Mouse (Mus musculus) lung, embryonic 14.5 days (tissue): ENCODE measurements at regions not wholly inside any gene's neighbourhood (a gene's known extent, or its start where the extent isn't known, plus 50 kb on each side); places are given as distances from the start of the nearest gene placed in this dataset.
A peak's percentile ranks its signal among the peaks of the same experiment; 100 is the strongest.

ENCODE experiments used
- ATAC-seq: fragments of 200-750 bp; cut with Nextera tagmentation; 2 replicates; pipeline ENCODE4 v1.8.0; 2017; ENCODE audit warnings: mild to moderate bottlenecking, moderate TSS enrichment, moderate library complexity; ENCODE audit not compliant: insufficient read depth
- DNase-seq: peaks from one replicate; pipeline ENCODE4 v3.0.0-alpha.2; 2015
- H3K27ac ChIP-seq: fragments of 300-500 bp; sonication (generic); 2 replicates; pipeline ENCODE4 v1.5.1; 2014; ENCODE audit warnings: low read depth, mild to moderate bottlenecking, moderate library complexity
- H3K27me3 ChIP-seq: fragments of 300-500 bp; sonication (generic); 2 replicates; pipeline ENCODE4 v1.6.1; 2014; ENCODE audit warnings: low read length, control low read depth; ENCODE audit not compliant: insufficient read depth
- H3K36me3 ChIP-seq: fragments of 300-500 bp; sonication (generic); 2 replicates; pipeline ENCODE4 v1.6.1; 2014; ENCODE audit warnings: control low read depth; ENCODE audit not compliant: insufficient read depth
- H3K4me1 ChIP-seq: fragments of 300-500 bp; sonication (generic); 2 replicates; pipeline ENCODE4 v1.6.1; 2014; ENCODE audit warnings: antibody characterized with exemption, control low read depth; ENCODE audit not compliant: insufficient read depth
- H3K4me2 ChIP-seq: fragments of 300-500 bp; sonication (generic); 2 replicates; pipeline ENCODE4 v1.6.1; 2014; ENCODE audit warnings: mild to moderate bottlenecking
- H3K4me3 ChIP-seq: fragments of 300-500 bp; sonication (generic); 2 replicates; pipeline ENCODE4 v1.5.1; 2014; ENCODE audit warnings: low read depth, low read length
- H3K9ac ChIP-seq: fragments of 300-500 bp; sonication (generic); 2 replicates; pipeline ENCODE4 v1.6.1; 2014
- H3K9me3 ChIP-seq: fragments of 300-500 bp; sonication (generic); 2 replicates; pipeline ENCODE4 v1.6.1; 2016; ENCODE audit warnings: low read depth, low read length, control low read depth
- CTCF ChIP-seq: IDR thresholded peaks from 2 replicates; pipeline ENCODE4 v1.5.1; 2016; ENCODE audit warnings: antibody characterized with exemption, low read depth
- WGBS: fragments of 180-500 bp; shearing (Covaris S2); extraction: QIAGEN DNeasy Blood & Tissue Kit; methylation state at CpG from one replicate; pipeline ENCODE4 v1.1.7; 2014; 5-methylcytosine and 5-hydroxymethylcytosine counted together

- TF ChIP-seq CTCF: no peak
- DNase-seq (no peak), ATAC-seq (no peak)
- no peak overlapping the region for H3K4me2 ChIP-seq
- no peak overlapping the region for H3K9ac ChIP-seq
- no peaks in the 10 kb centered on the region for H3K9me3 ChIP-seq
- 87% methylated on average over 15 of the region's 15 CpGs for WGBS
- H3K27ac ChIP-seq: no peak overlapping the region
- H3K4me3 ChIP-seq: no peak overlapping the region
- H3K27me3 ChIP-seq: no peaks in the 10 kb centered on the region
- no peaks in the 10 kb centered on the region for H3K4me1 ChIP-seq
- H3K36me3 ChIP-seq: no peaks in the 10 kb centered on the region
Observed at GRCm38 (mm10) chr3:81351739-81352138, 315.5 kb downstream of the Pdgfc start.

- no peak overlapping the region for H3K9ac ChIP-seq
- ATAC-seq (no peak), DNase-seq (no peak)
- 84% methylated on average over 2 of the region's 2 CpGs for WGBS
- no peak overlapping the region for H3K4me2 ChIP-seq
- no peaks in the 10 kb centered on the region for H3K27me3 ChIP-seq
- TF ChIP-seq CTCF: no peak
- H3K4me1 ChIP-seq: no peaks in the 10 kb centered on the region
- H3K4me3 ChIP-seq: no peak overlapping the region
- H3K9me3 ChIP-seq: no peaks in the 10 kb centered on the region
- no peaks in the 10 kb centered on the region for H3K36me3 ChIP-seq
- no peak overlapping the region for H3K27ac ChIP-seq
Observed at GRCm38 (mm10) chr3:81367918-81368317, 331.7 kb downstream of the Pdgfc start.

DNA sequence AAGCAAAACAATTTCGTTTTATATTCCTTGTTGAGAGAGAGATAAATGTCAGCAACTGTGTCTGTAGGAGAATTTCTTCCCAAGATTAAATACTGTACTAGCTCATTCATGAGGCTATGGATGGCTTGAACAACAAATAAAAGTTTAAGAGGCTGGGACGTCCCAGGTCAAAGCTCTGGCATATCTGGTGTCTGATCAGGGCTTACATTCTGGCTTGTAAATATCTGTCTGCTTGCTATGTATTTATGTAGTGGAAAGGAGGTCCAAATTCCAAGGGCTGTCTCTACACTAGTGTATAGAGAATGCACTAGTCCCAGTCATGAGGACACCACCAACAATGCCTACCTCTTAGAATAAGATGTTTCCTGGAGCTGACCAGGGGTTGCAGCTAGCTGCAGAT lies 332.4 kb downstream of the Pdgfc start:
- H3K27ac ChIP-seq: no peak overlapping the region
- H3K4me3 ChIP-seq: no peak overlapping the region

DNA sequence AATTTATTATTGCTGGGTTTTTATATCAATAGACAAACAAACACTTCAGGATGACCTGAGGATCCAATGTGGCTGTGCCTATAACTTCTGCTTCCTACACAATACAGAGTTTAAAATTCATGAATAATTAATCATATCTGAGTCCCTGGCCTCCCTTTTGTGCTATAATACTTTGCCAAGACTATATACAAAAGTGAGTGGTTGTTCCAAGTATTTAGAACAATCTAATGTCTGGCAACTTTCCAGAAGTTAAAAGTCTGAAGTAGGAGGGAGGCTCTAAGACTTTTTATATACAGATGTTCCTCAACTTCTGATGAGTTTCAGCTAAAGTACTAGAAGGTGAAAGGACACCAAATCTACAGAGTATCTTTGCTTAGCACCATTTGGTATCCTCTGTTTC lies 333.5 kb downstream of the Pdgfc start:
- no peaks in the 10 kb centered on the region for H3K4me1 ChIP-seq
- peak; percentile 91 for ATAC-seq

More for the DNA sequence above, 332.4 kb downstream of the Pdgfc start:
- no peak for TF ChIP-seq CTCF
- Histone ChIP-seq H3K4me2 (no peak overlapping the region), H3K36me3 (no peaks in the 10 kb centered on the region), H3K4me1 (no peaks in the 10 kb centered on the region), H3K27me3 (no peaks in the 10 kb centered on the region), H3K9me3 (no peaks in the 10 kb centered on the region), H3K9ac (no peak overlapping the region)
- DNase-seq (no peak), ATAC-seq (no peak)
- WGBS: 60% methylated on average over 2 of the region's 2 CpGs

DNA sequence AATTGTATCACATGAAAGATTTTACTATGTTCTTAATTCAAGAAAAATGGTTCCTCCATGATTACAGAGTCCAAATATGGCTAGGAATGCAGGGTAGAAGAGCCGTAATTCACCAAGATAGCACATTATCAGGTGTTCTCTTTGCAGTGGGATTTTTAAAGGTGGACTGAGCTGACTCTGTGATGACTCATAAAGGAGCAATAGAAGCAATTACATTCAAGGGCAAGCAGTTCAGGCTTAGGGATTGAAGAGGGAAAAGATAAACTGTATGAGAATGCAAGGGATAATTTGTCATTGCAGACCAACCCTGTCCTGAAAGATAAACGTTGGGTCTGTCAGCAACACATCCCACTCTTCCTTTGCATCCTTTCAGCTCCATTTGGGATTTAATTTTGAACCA lies 339.8 kb downstream of the Pdgfc start:
- no peak for ATAC-seq
- H3K36me3 ChIP-seq: no peaks in the 10 kb centered on the region
- H3K9ac ChIP-seq: no peak overlapping the region
- no peak overlapping the region for H3K27ac ChIP-seq
- no peaks in the 10 kb centered on the region for H3K4me1 ChIP-seq
- 39% methylated on average over 2 of the region's 2 CpGs for WGBS
- TF ChIP-seq CTCF: no peak
- no peaks in the 10 kb centered on the region for H3K9me3 ChIP-seq
- DNase-seq: no peak
- no peak overlapping the region for H3K4me3 ChIP-seq
- H3K4me2 ChIP-seq: no peak overlapping the region
- no peaks in the 10 kb centered on the region for H3K27me3 ChIP-seq

More for the DNA sequence above, 333.5 kb downstream of the Pdgfc start:
- H3K27me3 ChIP-seq: no peaks in the 10 kb centered on the region
- no peak for TF ChIP-seq CTCF
- no peaks in the 10 kb centered on the region for H3K9me3 ChIP-seq
- no peak overlapping the region for H3K9ac ChIP-seq
- no peak overlapping the region for H3K4me2 ChIP-seq
- no peak overlapping the region for H3K4me3 ChIP-seq
- no peak overlapping the region for H3K27ac ChIP-seq
- H3K36me3 ChIP-seq: no peaks in the 10 kb centered on the region
- DNase-seq: peak; percentile 83

- WGBS: 7% methylated on average over 3 of the region's 3 CpGs
- Histone ChIP-seq H3K27me3 (no peaks in the 10 kb centered on the region), H3K4me2 (no peak overlapping the region), H3K36me3 (no peaks in the 10 kb centered on the region), H3K9ac (no peak overlapping the region), H3K4me1 (no peaks in the 10 kb centered on the region), H3K27ac (no peak overlapping the region), H3K4me3 (no peak overlapping the region), H3K9me3 (no peaks in the 10 kb centered on the region)
- ATAC-seq: peak; percentile 65
- no peak for TF ChIP-seq CTCF
- DNase-seq: peak; percentile 56
Observed at GRCm38 (mm10) chr3:81377466-81377865, 341.2 kb downstream of the Pdgfc start.

- no peak for ATAC-seq
Observed at GRCm38 (mm10) chr3:81379362-81379761, 343.1 kb downstream of the Pdgfc start.

DNA sequence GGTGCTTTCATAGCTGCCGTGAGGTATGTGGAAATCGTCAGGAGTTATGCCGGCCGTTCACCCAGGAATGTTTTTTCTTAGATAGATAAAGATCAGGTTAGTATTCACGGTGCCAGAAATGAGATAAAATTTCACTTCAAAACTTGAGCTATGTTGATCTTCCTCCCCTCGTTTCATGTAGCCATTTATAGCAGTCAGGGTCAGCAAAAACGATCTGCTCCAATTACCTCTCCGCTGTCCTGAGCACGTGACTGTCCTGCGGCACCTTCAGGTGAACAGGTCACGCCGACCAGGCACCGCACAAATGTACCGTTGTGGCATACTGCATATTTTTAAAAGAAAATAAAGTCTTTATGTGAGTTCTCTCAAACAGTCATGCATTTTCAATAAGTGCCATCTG lies 350.7 kb downstream of the Pdgfc start:
- Histone ChIP-seq H3K4me3 (no peak overlapping the region), H3K27ac (0 out of 2 replicates have a peak overlapping the region, but pooled peaks have one; percentile 12), H3K9ac (no peak overlapping the region), H3K4me1 (no peaks in the 10 kb centered on the region), H3K4me2 (no peak overlapping the region), H3K27me3 (no peaks in the 10 kb centered on the region), H3K36me3 (no peaks in the 10 kb centered on the region), H3K9me3 (no peaks in the 10 kb centered on the region)
- no peak for ATAC-seq
- TF ChIP-seq CTCF: no peak
- 26% methylated on average over 14 of the region's 14 CpGs for WGBS
- DNase-seq: peak; percentile 9

More at GRCm38 (mm10) chr3:81379362-81379761, 343.1 kb downstream of the Pdgfc start:
- no peaks in the 10 kb centered on the region for H3K9me3 ChIP-seq
- no peak for DNase-seq
- H3K4me1 ChIP-seq: no peaks in the 10 kb centered on the region
- no peak overlapping the region for H3K9ac ChIP-seq
- WGBS: 73% methylated on average over 1 of the region's 1 CpGs
- no peak for TF ChIP-seq CTCF
- H3K4me3 ChIP-seq: no peak overlapping the region
- H3K27ac ChIP-seq: no peak overlapping the region
- H3K36me3 ChIP-seq: no peaks in the 10 kb centered on the region
- H3K4me2 ChIP-seq: no peak overlapping the region
- H3K27me3 ChIP-seq: no peaks in the 10 kb centered on the region
